Mouse (Mus musculus) liver, embryonic 13.5 days (tissue): ENCODE measurements at regions not wholly inside any gene's neighbourhood (a gene's known extent, or its start where the extent isn't known, plus 50 kb on each side); places are given as distances from the start of the nearest gene placed in this dataset.

Experiments
- ATAC-seq: fragments of 200-750 bp; cut with Nextera tagmentation; 2 replicates; pipeline ENCODE4 v1.8.0; 2017; ENCODE audit warnings: low read depth, mild to moderate bottlenecking, moderate number of reproducible peaks, moderate library complexity
- DNase-seq: peaks from one replicate; pipeline ENCODE4 v3.0.0; 2022
- H3K27ac ChIP-seq: fragments of 300-500 bp; sonication (generic); 2 replicates; pipeline ENCODE4 v1.5.1; 2015; ENCODE audit warnings: moderate library complexity, mild to moderate bottlenecking, inconsistent platforms
- H3K27me3 ChIP-seq: fragments of 300-500 bp; sonication (generic); 2 replicates; pipeline ENCODE4 v1.6.1; 2015; ENCODE audit warnings: mild to moderate bottlenecking, inconsistent platforms
- H3K36me3 ChIP-seq: fragments of 300-500 bp; sonication (generic); 2 replicates; pipeline ENCODE4 v1.6.1; 2015; ENCODE audit warnings: mild to moderate bottlenecking, inconsistent platforms
- H3K4me1 ChIP-seq: fragments of 300-500 bp; sonication (generic); replicated peaks from 2 replicates; pipeline ENCODE4 v1.6.1; 2015; ENCODE audit warnings: inconsistent platforms
- H3K4me2 ChIP-seq: fragments of 300-500 bp; sonication (generic); 2 replicates; pipeline ENCODE4 v1.6.1; 2015; ENCODE audit warnings: inconsistent platforms, mild to moderate bottlenecking, moderate library complexity
- H3K4me3 ChIP-seq: fragments of 300-500 bp; sonication (generic); replicated peaks from 2 replicates; pipeline ENCODE4 v1.5.1; 2015; ENCODE audit warnings: mild to moderate bottlenecking, inconsistent platforms
- H3K9ac ChIP-seq: fragments of 300-500 bp; sonication (generic); 2 replicates; pipeline ENCODE4 v1.6.1; 2015; ENCODE audit warnings: mild to moderate bottlenecking, inconsistent platforms
- H3K9me3 ChIP-seq: fragments of 300-500 bp; sonication (generic); replicated peaks from 2 replicates; pipeline ENCODE4 v1.6.1; 2016; ENCODE audit warnings: inconsistent platforms
- WGBS: fragments of 180-500 bp; shearing (Covaris S2); methylation state at CpG from one replicate; pipeline ENCODE4 v1.1.7; 2015; ENCODE audit not compliant: insufficient replicate concordance; 5-methylcytosine and 5-hydroxymethylcytosine counted together

- Histone ChIP-seq H3K27me3 (no peaks in the 10 kb centered on the region), H3K27ac (no peak overlapping the region), H3K4me3 (no peak overlapping the region), H3K9me3 (no peaks in the 10 kb centered on the region), H3K4me1 (peaks cover 11% of the 10 kb centered on the region), H3K4me2 (no peak overlapping the region), H3K9ac (no peak overlapping the region), H3K36me3 (no peaks in the 10 kb centered on the region)
- no peak for ATAC-seq
- no peak for DNase-seq
Measured at GRCm38 (mm10) chr11:22632314-22632700, 120.4 kb downstream of the Tmem17 start.

GRCm38 (mm10) chr11:22632988-22633387 lies 121.1 kb downstream of the Tmem17 start:
- Histone ChIP-seq H3K4me1 (peaks cover 11% of the 10 kb centered on the region), H3K9ac (no peak overlapping the region), H3K27ac (no peak overlapping the region), H3K9me3 (no peaks in the 10 kb centered on the region), H3K4me2 (no peak overlapping the region), H3K36me3 (no peaks in the 10 kb centered on the region), H3K27me3 (no peaks in the 10 kb centered on the region), H3K4me3 (no peak overlapping the region)
- WGBS: 53% methylated on average over 5 of the region's 5 CpGs
- DNase-seq (no peak), ATAC-seq (no peak)

- DNase-seq (no peak), ATAC-seq (no peak)
- WGBS: 69% methylated on average over 6 of the region's 6 CpGs
- Histone ChIP-seq H3K4me1 (peaks cover 11% of the 10 kb centered on the region), H3K27me3 (no peaks in the 10 kb centered on the region; the same call in 1 of the 2 replicates), H3K4me3 (no peak overlapping the region), H3K27ac (no peak overlapping the region), H3K36me3 (no peaks in the 10 kb centered on the region), H3K9ac (no peak overlapping the region), H3K4me2 (no peak overlapping the region), H3K9me3 (no peaks in the 10 kb centered on the region)
Measured at GRCm38 (mm10) chr11:22633961-22634360, 122.1 kb downstream of the Tmem17 start.

GRCm38 (mm10) chr11:22635021-22635420 lies 123.1 kb downstream of the Tmem17 start:
- Histone ChIP-seq H3K27ac (no peak overlapping the region), H3K9me3 (no peaks in the 10 kb centered on the region), H3K36me3 (no peaks in the 10 kb centered on the region), H3K27me3 (no peaks in the 10 kb centered on the region; the same call in 1 of the 2 replicates), H3K4me1 (peaks cover 5% of the 10 kb centered on the region), H3K4me2 (no peak overlapping the region), H3K4me3 (no peak overlapping the region), H3K9ac (no peak overlapping the region)
- WGBS: 41% methylated on average over 2 of the region's 2 CpGs
- ATAC-seq (no peak), DNase-seq (no peak)

- no peaks in the 10 kb centered on the region for H3K36me3 ChIP-seq
- peaks cover 3% of the 10 kb centered on the region for H3K4me1 ChIP-seq
- no peak overlapping the region for H3K4me3 ChIP-seq
- no peaks in the 10 kb centered on the region for H3K9me3 ChIP-seq
- WGBS: 61% methylated on average over 7 of the region's 7 CpGs
- ATAC-seq (no peak), DNase-seq (no peak)
- H3K4me2 ChIP-seq: no peak overlapping the region
- no peaks in the 10 kb centered on the region; the same call in 1 of the 2 replicates for H3K27me3 ChIP-seq
- no peak overlapping the region for H3K27ac ChIP-seq
- H3K9ac ChIP-seq: no peak overlapping the region
Measured at GRCm38 (mm10) chr11:22636321-22636720, 124.4 kb downstream of the Tmem17 start.

- Histone ChIP-seq H3K27me3 (no peaks in the 10 kb centered on the region; the same call in 1 of the 2 replicates), H3K4me1 (no peaks in the 10 kb centered on the region; the same call in none of the 2 replicates), H3K9me3 (no peaks in the 10 kb centered on the region), H3K4me2 (no peak overlapping the region), H3K27ac (no peak overlapping the region), H3K4me3 (no peak overlapping the region), H3K9ac (no peak overlapping the region), H3K36me3 (no peaks in the 10 kb centered on the region)
- ATAC-seq (no peak), DNase-seq (no peak)
- 64% methylated on average over 9 of the region's 9 CpGs for WGBS
Measured at GRCm38 (mm10) chr11:22636761-22637557, 125.1 kb downstream of the Tmem17 start.

- Histone ChIP-seq H3K4me3 (no peak overlapping the region), H3K4me2 (no peak overlapping the region), H3K9me3 (no peaks in the 10 kb centered on the region), H3K4me1 (no peaks in the 10 kb centered on the region), H3K27ac (no peak overlapping the region), H3K27me3 (no peaks in the 10 kb centered on the region; the same call in 1 of the 2 replicates), H3K36me3 (no peaks in the 10 kb centered on the region), H3K9ac (no peak overlapping the region)
- WGBS: 67% methylated on average over 6 of the region's 6 CpGs
- DNase-seq: no peak
- no peak for ATAC-seq
Measured at GRCm38 (mm10) chr11:22638171-22638570, 126.3 kb downstream of the Tmem17 start.

GRCm38 (mm10) chr11:22638700-22639099 lies 126.8 kb downstream of the Tmem17 start:
- DNase-seq: no peak
- 42% methylated on average over 2 of the region's 2 CpGs for WGBS
- no peaks in the 10 kb centered on the region for H3K4me1 ChIP-seq

GRCm38 (mm10) chr11:22640371-22640990 lies 128.6 kb downstream of the Tmem17 start:
- Histone ChIP-seq H3K9me3 (no peaks in the 10 kb centered on the region), H3K36me3 (no peaks in the 10 kb centered on the region), H3K27ac (no peak overlapping the region), H3K4me1 (no peaks in the 10 kb centered on the region), H3K4me3 (no peak overlapping the region), H3K4me2 (no peak overlapping the region), H3K9ac (no peak overlapping the region), H3K27me3 (no peaks in the 10 kb centered on the region; the same call in 1 of the 2 replicates)
- ATAC-seq: no peak
- DNase-seq: no peak
- 18% methylated on average over 3 of the region's 3 CpGs for WGBS

More at GRCm38 (mm10) chr11:22638700-22639099, 126.8 kb downstream of the Tmem17 start:
- ATAC-seq: no peak
- Histone ChIP-seq H3K4me2 (no peak overlapping the region), H3K4me3 (no peak overlapping the region), H3K36me3 (no peaks in the 10 kb centered on the region), H3K9me3 (no peaks in the 10 kb centered on the region), H3K27me3 (no peaks in the 10 kb centered on the region; the same call in 1 of the 2 replicates), H3K9ac (no peak overlapping the region), H3K27ac (no peak overlapping the region)

GRCm38 (mm10) chr11:22641450-22641849 lies 129.6 kb downstream of the Tmem17 start:
- no peak overlapping the region for H3K9ac ChIP-seq
- H3K4me2 ChIP-seq: no peak overlapping the region
- WGBS: 80% methylated on average over 1 of the region's 1 CpGs
- ATAC-seq (no peak), DNase-seq (no peak)
- H3K4me3 ChIP-seq: no peak overlapping the region
- no peaks in the 10 kb centered on the region for H3K4me1 ChIP-seq
- H3K36me3 ChIP-seq: no peaks in the 10 kb centered on the region
- H3K27ac ChIP-seq: no peak overlapping the region
- H3K27me3 ChIP-seq: no peaks in the 10 kb centered on the region; the same call in 1 of the 2 replicates
- H3K9me3 ChIP-seq: no peaks in the 10 kb centered on the region

- DNase-seq: no peak
- H3K9me3 ChIP-seq: no peaks in the 10 kb centered on the region
- WGBS: 43% methylated on average over 3 of the region's 3 CpGs
- H3K4me3 ChIP-seq: no peak overlapping the region
- H3K4me2 ChIP-seq: no peak overlapping the region
- H3K27me3 ChIP-seq: no peaks in the 10 kb centered on the region
- no peaks in the 10 kb centered on the region for H3K36me3 ChIP-seq
- H3K27ac ChIP-seq: no peak overlapping the region
- H3K4me1 ChIP-seq: no peaks in the 10 kb centered on the region
- H3K9ac ChIP-seq: no peak overlapping the region
- no peak for ATAC-seq
Measured at GRCm38 (mm10) chr11:22644010-22644625, 132.2 kb downstream of the Tmem17 start.
